Mouse (Mus musculus) E14TG2a.4 (cell line): ENCODE data around the gene Olfr1251.

ENCODE experiments used
- CTCF ChIP-seq: conservative IDR thresholded peaks from 2 replicates; pipeline ENCODE4 v1.5.1; 2014; ENCODE audit warnings: low read length
- NANOG ChIP-seq: IDR thresholded peaks from 2 replicates; pipeline ENCODE4 v1.6.1; 2014; ENCODE audit warnings: borderline replicate concordance, low read length, mixed read lengths

DNA sequence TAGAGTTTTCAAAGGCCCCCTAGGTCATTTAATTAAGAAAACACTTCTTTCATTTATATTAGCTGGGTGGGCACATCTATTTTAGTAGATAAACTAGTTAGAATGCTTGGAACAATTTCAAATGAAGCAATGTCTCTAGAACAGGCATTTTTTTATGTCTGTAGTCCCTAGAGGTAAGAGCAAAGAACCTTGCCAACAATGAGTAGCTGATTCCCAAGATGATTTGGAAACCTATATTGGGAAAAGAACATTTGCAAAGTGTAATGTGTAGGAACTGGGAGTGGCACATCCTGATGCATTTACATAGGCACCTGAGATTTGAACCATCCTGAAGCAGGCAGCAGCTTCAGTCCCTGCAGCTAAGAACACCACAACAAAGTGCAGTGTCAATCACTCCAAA lies 10.4 kb downstream of the Olfr1251 start, which contains the start of gene Olfr1250:
- TF ChIP-seq CTCF = no peak
- no peak for TF ChIP-seq NANOG
